Mouse (Mus musculus): ENCODE data around the gene Vstm5.

DNA sequence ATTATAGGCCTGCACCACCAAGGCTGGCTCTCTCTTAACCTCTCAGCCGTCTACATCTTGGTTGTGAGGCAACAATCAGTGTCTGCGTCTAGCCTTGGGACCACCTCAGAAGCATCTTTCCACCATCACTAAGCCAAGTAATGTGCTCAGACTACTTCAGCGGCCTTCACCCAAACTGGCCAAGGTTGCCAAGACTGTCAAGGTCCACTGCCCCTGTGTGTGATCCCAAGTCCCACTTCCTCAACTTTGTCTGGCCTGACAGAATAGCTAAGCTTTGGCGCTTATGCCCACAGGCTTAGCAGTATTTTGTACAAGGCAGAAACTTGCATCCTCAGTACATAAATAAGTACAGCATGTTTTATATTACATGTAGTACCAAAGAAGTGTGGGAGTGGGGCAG lies 32.2 kb upstream of the Vstm5 start:
- TF ChIP-seq EP300 (optimal IDR thresholded peaks at IDR 0.05) (no peak), CTCF (IDR thresholded peaks at IDR 0.05; ENCODE audit: low read depth) (no peak)

Data from stomach, postnatal 0 days (tissue).